Mouse (Mus musculus) forebrain, embryonic 10.5 days (tissue): ENCODE data around the gene Atp8a1. TPM values are rescaled to one million over a fixed set of nuclear protein-coding genes. Genes with fewer than 3 reads are reported as not detected.

Source experiments
- DNase-seq: peaks from one replicate; pipeline ENCODE4 v3.0.0-alpha.2; 2017; ENCODE audit warnings: low spot score; ENCODE audit errors: extremely low spot score
- H3K27ac ChIP-seq: fragments of 300-500 bp; sonication (generic); 2 replicates; pipeline ENCODE4 v1.5.1; 2016; ENCODE audit warnings: mild to moderate bottlenecking
- H3K27me3 ChIP-seq: fragments of 300-500 bp; sonication (generic); 2 replicates; pipeline ENCODE4 v1.6.1; 2016; ENCODE audit warnings: mild to moderate bottlenecking; ENCODE audit not compliant: poor library complexity, severe bottlenecking
- H3K36me3 ChIP-seq: fragments of 300-500 bp; sonication (generic); replicated peaks from 2 replicates; pipeline ENCODE4 v1.6.1; 2016; ENCODE audit warnings: mild to moderate bottlenecking, moderate library complexity
- H3K4me1 ChIP-seq: fragments of 300-500 bp; sonication (generic); 2 replicates; pipeline ENCODE4 v1.6.1; 2016
- H3K4me3 ChIP-seq: fragments of 300-500 bp; sonication (generic); 2 replicates; pipeline ENCODE4 v1.5.1; 2016; ENCODE audit warnings: mild to moderate bottlenecking, moderate library complexity
- H3K9me3 ChIP-seq: fragments of 300-500 bp; sonication (generic); 2 replicates; pipeline ENCODE4 v1.6.1; 2016; ENCODE audit warnings: mild to moderate bottlenecking, moderate library complexity
- WGBS: fragments of 180-500 bp; shearing (Covaris S2); methylation state at CpG from one replicate; pipeline ENCODE4 v1.1.7; 2016; 5-methylcytosine and 5-hydroxymethylcytosine counted together
- polyA plus RNA-seq: library from polyadenylated mRNA; unstranded; fragments of >200 nt; fragmentation: Nextera tagmentation; extraction: Ambion mirVana; gene quantifications from 2 replicates; pipeline ENCODE4 v1.2.1, GENCODE M21; 2016

Atp8a1 gene
- polyA plus RNA-seq, 1 experiment from 2014 or later = 15.1 TPM

DNA sequence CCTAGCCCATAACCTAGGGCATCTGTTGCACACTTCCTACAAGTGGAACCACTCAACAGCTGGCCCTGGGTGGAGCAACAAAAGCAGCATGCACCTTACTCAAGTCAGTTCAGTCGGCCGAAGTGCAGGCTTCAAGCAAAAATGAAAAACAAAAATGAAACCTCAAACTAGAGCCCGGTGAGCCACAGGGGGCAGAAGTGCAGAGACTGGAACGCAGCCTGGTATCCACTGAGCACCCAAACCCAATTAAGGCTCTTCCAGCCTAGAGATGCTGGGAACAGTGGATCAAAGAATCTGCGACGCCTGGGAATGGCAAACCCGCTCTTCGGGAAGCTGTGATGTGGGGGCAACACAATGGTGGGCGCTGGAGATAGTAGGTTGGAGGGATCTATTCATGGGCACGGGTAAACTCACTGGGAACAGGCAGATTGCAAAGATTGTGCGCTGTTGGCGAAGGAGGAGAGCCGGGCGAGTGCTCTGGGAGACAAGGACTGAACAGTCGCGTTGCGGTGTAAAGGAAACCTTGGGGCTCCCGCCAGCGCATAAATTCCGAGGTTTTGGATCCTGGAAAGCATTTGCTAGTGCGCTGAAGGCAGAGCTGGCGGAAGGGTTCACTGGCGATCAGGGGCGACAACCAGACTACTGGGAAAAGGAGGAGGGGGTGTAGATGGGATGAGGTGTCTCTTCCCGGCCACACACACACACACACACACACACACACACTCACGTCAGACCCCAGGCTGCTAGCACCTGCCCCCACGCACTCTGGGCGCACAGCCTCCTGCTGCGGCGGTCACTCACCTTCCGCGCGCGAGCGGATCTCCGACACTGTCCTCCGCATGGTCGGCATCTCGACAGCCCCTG lies 641 bp downstream of the Atp8a1 start:
- Histone ChIP-seq H3K4me3 (peak overlapping the region; percentile 91), H3K4me1 (peaks cover 56% of the 10 kb centered on the region), H3K36me3 (no peaks in the 10 kb centered on the region), H3K27me3 (no peaks in the 10 kb centered on the region), H3K9me3 (no peaks in the 10 kb centered on the region), H3K27ac (peak overlapping the region; percentile 84)
- DNase-seq = no peak
- 1% methylated on average over 39 of the region's 39 CpGs for WGBS

DNA sequence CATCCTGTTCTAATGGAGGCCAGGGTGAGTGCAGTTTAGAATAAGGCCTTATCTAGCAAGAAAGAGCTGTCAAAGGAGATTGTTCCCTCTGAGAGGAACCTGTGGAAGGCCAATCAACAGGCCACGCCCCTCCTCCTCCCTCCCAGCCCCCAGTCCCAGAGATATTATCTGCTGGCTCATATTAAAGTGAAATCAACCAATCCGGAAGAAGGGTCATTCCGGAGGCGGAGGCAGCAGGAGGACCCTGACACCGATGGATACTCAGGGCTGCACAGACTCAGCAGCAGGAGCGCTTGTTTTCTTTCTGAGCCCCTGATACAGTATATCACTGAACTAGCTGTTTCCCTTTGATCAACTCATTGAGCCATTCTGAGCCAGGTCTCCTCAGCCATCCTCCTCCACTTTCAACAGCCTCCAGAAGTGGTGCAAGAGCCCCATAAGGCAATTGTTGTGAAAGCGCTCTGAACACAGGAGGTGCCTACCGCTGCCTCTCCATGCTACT lies 2.0 kb downstream of the Atp8a1 start:
- peaks cover 61% of the 10 kb centered on the region for H3K4me1 ChIP-seq
- WGBS = 35% methylated on average over 8 of the region's 8 CpGs
- H3K9me3 ChIP-seq = no peaks in the 10 kb centered on the region
- H3K36me3 ChIP-seq = no peaks in the 10 kb centered on the region
- H3K4me3 ChIP-seq = peak overlapping the region; percentile 91
- DNase-seq = peak; percentile 25
- no peaks in the 10 kb centered on the region for H3K27me3 ChIP-seq
- H3K27ac ChIP-seq = no peak overlapping the region

DNA sequence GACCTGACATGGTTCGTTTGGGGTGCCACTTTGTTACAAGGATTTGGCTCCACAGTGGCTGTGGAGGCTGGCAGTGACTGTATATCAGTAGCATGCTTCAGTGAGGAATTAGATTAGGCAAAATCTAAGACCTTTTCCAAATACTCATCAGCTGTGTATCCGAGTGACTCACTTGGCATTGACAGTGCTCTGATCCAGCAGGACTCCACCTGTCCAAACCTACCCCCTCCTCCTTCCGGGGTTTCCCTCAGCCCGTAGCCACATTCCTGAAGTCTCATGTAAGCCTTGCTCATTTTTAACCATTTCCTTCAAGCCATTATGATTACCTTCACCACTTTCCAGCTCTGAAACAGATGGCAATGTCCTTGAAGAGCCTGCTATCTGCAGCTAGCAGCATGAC lies 3.2 kb downstream of the Atp8a1 start:
- Histone ChIP-seq H3K4me3 (no peak overlapping the region), H3K27me3 (no peaks in the 10 kb centered on the region), H3K36me3 (no peaks in the 10 kb centered on the region), H3K4me1 (peaks cover 61% of the 10 kb centered on the region), H3K27ac (no peak overlapping the region), H3K9me3 (no peaks in the 10 kb centered on the region)
- DNase-seq = no peak
- whole genome bisulfite sequencing = 82% methylated on average over 4 of the region's 4 CpGs

GRCm38 (mm10) chr5:67842306-67842705 lies 4.9 kb downstream of the Atp8a1 start:
- 41% methylated on average over 6 of the region's 6 CpGs for WGBS
- peak; percentile 26 for DNase-seq
- Histone ChIP-seq H3K27me3 (no peaks in the 10 kb centered on the region), H3K9me3 (no peaks in the 10 kb centered on the region), H3K27ac (peak overlapping the region; percentile 72), H3K4me1 (peaks cover 50% of the 10 kb centered on the region), H3K36me3 (peaks cover under 1% of the 10 kb centered on the region; the same call in 1 of the 2 replicates), H3K4me3 (no peak overlapping the region; the same call in 1 of the 2 replicates)

DNA sequence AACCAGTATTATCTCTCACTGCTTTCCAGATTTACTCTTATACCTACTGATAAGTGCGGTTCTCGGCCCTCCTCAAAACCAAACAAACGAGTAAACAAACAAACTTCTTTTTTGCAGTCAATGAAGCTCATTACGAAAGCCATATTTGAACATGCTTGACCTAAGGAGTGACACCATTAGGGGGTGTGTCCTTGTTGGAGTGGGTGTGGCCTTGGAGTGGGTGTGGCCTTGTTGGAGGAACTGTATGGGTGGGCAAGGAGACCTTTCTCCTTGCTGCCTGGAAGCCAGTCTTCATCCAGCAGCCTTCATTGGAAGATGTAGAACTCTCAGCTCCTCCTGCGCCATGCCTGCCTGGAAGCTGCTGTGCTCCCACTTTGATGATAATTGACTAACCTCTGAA lies 13.4 kb downstream of the Atp8a1 start:
- peaks cover 5% of the 10 kb centered on the region; the same call in 1 of the 2 replicates for H3K36me3 ChIP-seq
- no peaks in the 10 kb centered on the region for H3K9me3 ChIP-seq
- no peaks in the 10 kb centered on the region for H3K27me3 ChIP-seq
- no peak overlapping the region for H3K4me3 ChIP-seq
- no peak overlapping the region for H3K27ac ChIP-seq
- peaks cover 10% of the 10 kb centered on the region; the same call in 1 of the 2 replicates for H3K4me1 ChIP-seq
- 93% methylated on average over 5 of the region's 5 CpGs for WGBS
- DNase-seq = no peak

GRCm38 (mm10) chr5:67831293-67832147 lies 15.7 kb downstream of the Atp8a1 start:
- Histone ChIP-seq H3K4me1 (peaks cover 10% of the 10 kb centered on the region; the same call in 1 of the 2 replicates), H3K27me3 (no peaks in the 10 kb centered on the region), H3K4me3 (no peak overlapping the region), H3K27ac (no peak overlapping the region), H3K9me3 (no peaks in the 10 kb centered on the region), H3K36me3 (no peaks in the 10 kb centered on the region; the same call in 1 of the 2 replicates)
- no peak for DNase-seq
- 86% methylated on average over 10 of the region's 10 CpGs for WGBS

DNA sequence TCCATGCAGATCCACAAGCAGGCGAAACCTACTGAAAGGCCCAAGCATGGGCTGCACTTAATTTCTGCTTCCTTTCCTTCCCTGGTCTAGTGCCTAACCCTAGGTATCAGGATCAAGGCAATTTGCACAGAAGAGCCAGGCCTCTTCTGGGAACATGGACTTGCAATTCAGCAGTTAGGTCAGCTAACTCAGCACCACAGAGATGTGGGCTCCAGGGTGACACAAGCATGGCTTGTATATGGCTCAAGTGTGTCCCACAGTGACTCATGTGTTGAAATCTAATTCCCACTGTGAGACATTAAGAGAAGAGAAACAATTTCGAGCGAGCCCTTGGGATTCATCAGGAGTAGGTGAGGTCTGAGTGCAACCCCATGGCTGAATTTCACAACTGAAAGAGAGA lies 18.9 kb downstream of the Atp8a1 start:
- H3K4me3 ChIP-seq = no peak overlapping the region
- no peaks in the 10 kb centered on the region for H3K27me3 ChIP-seq
- DNase-seq = no peak
- H3K9me3 ChIP-seq = no peaks in the 10 kb centered on the region
- no peak overlapping the region for H3K27ac ChIP-seq
- no peaks in the 10 kb centered on the region for H3K36me3 ChIP-seq
- peaks cover 10% of the 10 kb centered on the region; the same call in 1 of the 2 replicates for H3K4me1 ChIP-seq
- 89% methylated on average over 3 of the region's 3 CpGs for WGBS

- DNase-seq = no peak
- no peaks in the 10 kb centered on the region for H3K9me3 ChIP-seq
- H3K36me3 ChIP-seq = no peaks in the 10 kb centered on the region
- 97% methylated on average over 3 of the region's 3 CpGs for WGBS
- no peaks in the 10 kb centered on the region for H3K4me1 ChIP-seq
- no peak overlapping the region for H3K4me3 ChIP-seq
- no peak overlapping the region for H3K27ac ChIP-seq
- H3K27me3 ChIP-seq = no peaks in the 10 kb centered on the region
Observed at GRCm38 (mm10) chr5:67826935-67827334, 20.3 kb downstream of the Atp8a1 start.

DNA sequence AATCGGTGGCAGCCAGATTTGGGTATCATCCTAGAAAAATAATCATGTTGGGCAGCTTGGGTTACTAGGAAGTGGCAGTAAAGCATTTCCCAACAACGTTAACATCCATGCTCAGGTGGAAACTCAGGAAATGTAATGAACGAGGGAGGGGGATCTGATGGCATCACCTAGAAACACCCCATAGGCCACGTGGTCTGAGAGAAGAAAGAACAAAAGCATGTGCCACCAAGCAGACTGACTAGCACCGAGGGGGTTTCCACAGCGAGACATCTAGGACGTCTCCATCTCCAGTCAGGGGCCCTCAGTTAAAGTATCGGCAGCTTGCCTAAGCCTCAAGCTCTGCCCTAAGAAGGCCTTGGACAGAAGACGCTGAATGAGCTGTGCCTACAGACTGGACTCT lies 21.0 kb downstream of the Atp8a1 start:
- 91% methylated on average over 9 of the region's 9 CpGs for WGBS
- H3K4me3 ChIP-seq = no peak overlapping the region
- H3K9me3 ChIP-seq = no peaks in the 10 kb centered on the region
- DNase-seq = no peak
- no peaks in the 10 kb centered on the region for H3K36me3 ChIP-seq
- no peaks in the 10 kb centered on the region for H3K27me3 ChIP-seq
- H3K4me1 ChIP-seq = no peaks in the 10 kb centered on the region
- no peak overlapping the region for H3K27ac ChIP-seq

- Histone ChIP-seq H3K27ac (no peak overlapping the region), H3K9me3 (no peaks in the 10 kb centered on the region), H3K36me3 (no peaks in the 10 kb centered on the region), H3K27me3 (no peaks in the 10 kb centered on the region), H3K4me3 (no peak overlapping the region), H3K4me1 (no peaks in the 10 kb centered on the region)
- DNase-seq = no peak
- WGBS = 100% methylated on average over 2 of the region's 2 CpGs
Observed at GRCm38 (mm10) chr5:67824600-67824999, 22.6 kb downstream of the Atp8a1 start.

DNA sequence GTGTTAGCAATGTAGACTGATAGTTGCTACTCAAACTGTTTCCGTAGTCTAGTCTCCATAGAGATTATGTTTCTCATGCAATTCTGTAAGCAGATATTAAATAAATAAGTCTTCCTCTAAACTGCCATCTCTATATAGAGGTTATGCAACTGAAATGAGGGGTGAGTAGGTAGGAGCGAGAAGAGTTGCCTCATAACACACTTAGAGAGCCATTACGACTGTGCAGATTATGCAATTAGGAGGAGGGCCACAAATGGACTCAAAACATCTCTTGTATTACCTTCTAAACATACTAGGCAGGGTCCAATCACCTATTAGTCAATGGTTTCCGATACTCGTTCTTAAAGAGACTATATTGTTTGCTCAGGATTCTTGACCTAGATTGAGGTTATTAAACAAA lies 23.5 kb downstream of the Atp8a1 start:
- no peaks in the 10 kb centered on the region for H3K9me3 ChIP-seq
- no peaks in the 10 kb centered on the region for H3K36me3 ChIP-seq
- DNase-seq = no peak
- no peaks in the 10 kb centered on the region for H3K4me1 ChIP-seq
- H3K27ac ChIP-seq = no peak overlapping the region
- 86% methylated on average over 5 of the region's 5 CpGs for whole genome bisulfite sequencing
- no peaks in the 10 kb centered on the region for H3K27me3 ChIP-seq
- H3K4me3 ChIP-seq = no peak overlapping the region

DNA sequence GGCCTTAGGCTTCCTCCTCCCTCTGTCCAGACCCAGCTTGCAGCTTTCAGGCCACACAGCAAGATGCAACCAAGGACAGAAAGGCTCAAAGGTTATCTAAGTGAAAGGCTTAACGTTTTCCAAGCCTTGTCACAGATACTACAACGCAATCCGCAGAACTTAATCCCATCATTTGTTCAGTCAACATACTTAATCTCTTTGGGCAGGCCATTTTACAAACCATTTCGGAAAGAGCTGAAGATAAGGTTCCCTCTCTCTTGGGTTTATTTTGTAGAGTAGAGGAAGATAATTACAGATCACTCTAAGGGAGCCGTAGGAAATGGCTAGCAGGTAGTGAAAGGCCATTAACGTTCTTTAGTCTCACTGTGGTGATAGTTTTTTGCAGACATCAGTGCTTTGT lies 24.6 kb downstream of the Atp8a1 start:
- no peaks in the 10 kb centered on the region for H3K36me3 ChIP-seq
- H3K27me3 ChIP-seq = no peaks in the 10 kb centered on the region
- 66% methylated on average over 6 of the region's 6 CpGs for WGBS
- no peaks in the 10 kb centered on the region for H3K4me1 ChIP-seq
- no peak overlapping the region for H3K27ac ChIP-seq
- DNase-seq = no peak
- no peaks in the 10 kb centered on the region for H3K9me3 ChIP-seq
- H3K4me3 ChIP-seq = no peak overlapping the region
